Mouse (Mus musculus) spleen, adult 2 months (tissue): ENCODE measurements around the gene Rprd2. TPM values are rescaled to one million over a fixed set of nuclear protein-coding genes. Genes with fewer than 3 reads are reported as not detected.

ENCODE experiments used
- DNase-seq, 2 experiments: peaks; one replicate each; pipeline versions ENCODE4 v3.0.0 to v3.0.0-alpha.2; 2012 to 2021; ENCODE audit warnings: low spot score in 2 of 2, low read depth in 1 of 2
- H3K27ac ChIP-seq: fragments of 200-500 bp; 2 replicates; pipeline ENCODE4 v1.5.1; 2012; ENCODE audit warnings: low read length, inconsistent platforms; ENCODE audit not compliant: insufficient read depth
- H3K27me3 ChIP-seq: fragments of 200-500 bp; 2 replicates; pipeline ENCODE4 v1.6.1; 2012; ENCODE audit warnings: mild to moderate bottlenecking, moderate library complexity, low read length, inconsistent platforms; ENCODE audit not compliant: control insufficient read depth, insufficient read depth
- H3K36me3 ChIP-seq: fragments of 200-500 bp; 2 replicates; pipeline ENCODE4 v1.6.1; 2012; ENCODE audit warnings: mild to moderate bottlenecking, low read length, inconsistent platforms; ENCODE audit not compliant: control insufficient read depth, insufficient read depth
- H3K4me1 ChIP-seq: fragments of 200-500 bp; 2 replicates; pipeline ENCODE4 v1.6.1; 2011; ENCODE audit warnings: inconsistent platforms; ENCODE audit not compliant: control insufficient read depth, insufficient read depth, insufficient read length
- H3K4me3 ChIP-seq: fragments of 200-500 bp; 2 replicates; pipeline ENCODE4 v1.5.1; 2011; ENCODE audit warnings: mild to moderate bottlenecking, inconsistent platforms; ENCODE audit not compliant: insufficient read depth, insufficient read length; ENCODE audit errors: extremely low read depth
- CTCF ChIP-seq: fragments of 200-500 bp; IDR thresholded peaks from 2 replicates; pipeline ENCODE4 v1.5.1; 2011; ENCODE audit warnings: mild to moderate bottlenecking, inconsistent platforms; ENCODE audit not compliant: insufficient read depth, insufficient read length, insufficient replicate concordance; ENCODE audit errors: extremely low read depth
- POLR2A ChIP-seq: fragments of 200-500 bp; IDR thresholded peaks from 2 replicates; pipeline ENCODE4 v1.6.1; 2011; ENCODE audit warnings: low read depth, low read length, inconsistent platforms
- WGBS: fragments of 180-500 bp; shearing (Covaris S2); methylation state at CpG from one replicate; pipeline ENCODE4 v1.1.7; 2018; 5-methylcytosine and 5-hydroxymethylcytosine counted together
- polyA plus RNA-seq: library from polyadenylated mRNA; depleted of rRNA; stranded (reverse); fragments of >200 nt; gene quantifications from 2 replicates; pipeline ENCODE4 v1.2.3, GENCODE M21; 2012

Rprd2 gene
- polyA plus RNA-seq, 1 experiment, result 11.3 TPM

- no peak for DNase-seq
- Histone ChIP-seq H3K27me3 (no peaks in the 10 kb centered on the region), H3K36me3 (peaks cover under 1% of the 10 kb centered on the region; the same call in 1 of the 2 replicates), H3K4me1 (peaks cover 2% of the 10 kb centered on the region; the same call in 1 of the 2 replicates), H3K27ac (no peak overlapping the region), H3K4me3 (no peak overlapping the region)
- TF ChIP-seq CTCF (no peak), POLR2A (no peak)
- 55% methylated on average over 1 of the region's 1 CpGs for WGBS
Observed at GRCm38 (mm10) chr3:95794299-95794698, 24.4 kb downstream of the Rprd2 start.

GRCm38 (mm10) chr3:95793662-95794061, 25.0 kb downstream of the Rprd2 start:
- H3K36me3 ChIP-seq, result peaks cover 2% of the 10 kb centered on the region; the same call in 1 of the 2 replicates
- no peak overlapping the region for H3K4me3 ChIP-seq
- H3K27ac ChIP-seq, result no peak overlapping the region
- H3K27me3 ChIP-seq, result no peaks in the 10 kb centered on the region
- H3K4me1 ChIP-seq, result peaks cover 2% of the 10 kb centered on the region; the same call in 1 of the 2 replicates
- WGBS, result 92% methylated on average over 2 of the region's 2 CpGs
- TF ChIP-seq POLR2A, result no peak
- DNase-seq, result no peak

DNA sequence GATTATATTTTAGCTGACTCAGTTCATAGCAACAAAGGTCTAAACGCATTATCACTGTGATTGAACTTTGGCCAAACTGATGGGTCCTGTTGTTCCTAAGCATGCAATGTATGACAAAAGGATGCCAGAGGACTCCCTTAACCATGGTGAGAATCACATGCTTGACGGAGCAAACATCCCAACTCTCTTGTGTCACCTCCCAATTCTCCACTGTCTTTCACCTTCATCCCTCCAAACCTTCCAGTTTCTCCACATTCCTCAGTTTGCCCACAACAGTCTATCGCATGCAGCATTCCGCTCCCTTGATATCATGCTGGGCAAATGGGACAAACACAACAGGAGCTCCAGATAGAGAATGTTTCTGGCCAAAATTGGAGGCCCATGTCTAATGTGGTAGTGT, 33.2 kb downstream of the Rprd2 start:
- DNase-seq, result no peak
- no peak for TF ChIP-seq CTCF
- TF ChIP-seq POLR2A, result no peak
- Histone ChIP-seq H3K4me3 (no peak overlapping the region), H3K4me1 (no peaks in the 10 kb centered on the region), H3K27ac (no peak overlapping the region), H3K27me3 (no peaks in the 10 kb centered on the region), H3K36me3 (peaks cover 37% of the 10 kb centered on the region)
- WGBS, result 96% methylated on average over 4 of the region's 4 CpGs

DNA sequence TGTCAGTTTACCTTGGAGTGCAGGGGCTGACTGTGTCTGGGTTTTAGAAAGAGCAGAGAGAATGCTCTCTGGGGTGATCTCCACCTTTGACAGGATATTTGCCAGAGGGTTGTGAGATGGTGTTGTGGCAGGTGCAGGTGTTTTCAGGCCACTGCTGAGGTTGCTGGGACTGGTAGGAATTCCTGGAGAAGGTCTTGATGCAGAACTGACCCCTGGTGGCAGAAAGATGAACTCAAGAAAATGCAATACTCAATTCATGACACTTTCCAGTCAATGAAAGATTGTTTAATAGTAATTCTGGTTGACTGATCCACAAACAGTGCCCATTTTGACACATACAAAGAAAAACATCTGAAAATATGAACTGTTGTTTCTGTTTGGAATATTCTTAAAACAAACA, 46.7 kb downstream of the Rprd2 start:
- peaks cover 34% of the 10 kb centered on the region for H3K36me3 ChIP-seq
- peak in 1 of 2 experiments; percentile 23 for DNase-seq

DNA sequence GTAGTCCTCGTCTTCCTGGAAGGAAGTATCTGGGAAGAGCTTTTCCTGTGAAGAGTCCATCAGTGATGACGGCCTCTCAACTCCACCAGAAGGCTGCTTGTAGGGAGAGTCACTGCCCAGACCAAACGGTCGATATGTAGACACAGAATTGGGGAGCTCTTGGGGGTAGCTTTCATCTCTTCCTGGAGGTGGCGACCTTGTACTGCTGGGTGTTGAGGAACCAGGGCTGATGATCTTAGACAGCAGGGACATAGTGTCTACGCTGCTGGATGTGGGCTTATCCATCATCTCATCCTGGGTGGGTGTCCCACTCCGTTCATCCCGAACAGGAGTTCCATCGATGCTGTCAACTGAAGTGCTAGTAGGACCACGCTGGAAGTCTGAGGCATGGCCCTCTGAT, 53.1 kb downstream of the Rprd2 start:
- H3K36me3 ChIP-seq, result peaks cover 38% of the 10 kb centered on the region
- no peak overlapping the region for H3K27ac ChIP-seq
- WGBS, result 91% methylated on average over 10 of the region's 10 CpGs

More for the DNA sequence above, 46.7 kb downstream of the Rprd2 start:
- Histone ChIP-seq H3K27ac (no peak overlapping the region), H3K27me3 (no peaks in the 10 kb centered on the region), H3K4me1 (no peaks in the 10 kb centered on the region), H3K4me3 (no peak overlapping the region)
- TF ChIP-seq CTCF, result no peak
- no peak for TF ChIP-seq POLR2A

GRCm38 (mm10) chr3:95763811-95764210, 54.9 kb downstream of the Rprd2 start:
- Histone ChIP-seq H3K36me3 (peaks cover 32% of the 10 kb centered on the region), H3K27ac (no peak overlapping the region), H3K4me1 (0 out of 2 replicates have a peak, but pooled peaks cover 2% of the 10 kb centered on the region), H3K4me3 (no peak overlapping the region), H3K27me3 (no peaks in the 10 kb centered on the region)
- no peak for TF ChIP-seq POLR2A
- no peak for TF ChIP-seq CTCF
- 91% methylated on average over 10 of the region's 10 CpGs for WGBS
- DNase-seq, result no peak

More for the DNA sequence above, 53.1 kb downstream of the Rprd2 start:
- H3K4me1 ChIP-seq, result no peaks in the 10 kb centered on the region
- no peak for DNase-seq
- TF ChIP-seq POLR2A (no peak), CTCF (no peak)
- no peak overlapping the region for H3K4me3 ChIP-seq
- no peaks in the 10 kb centered on the region for H3K27me3 ChIP-seq

GRCm38 (mm10) chr3:95762961-95763360, 55.7 kb downstream of the Rprd2 start:
- no peak for DNase-seq
- peaks cover 27% of the 10 kb centered on the region for H3K36me3 ChIP-seq
- H3K4me3 ChIP-seq, result no peak overlapping the region
- 87% methylated on average over 6 of the region's 6 CpGs for WGBS
- no peak overlapping the region for H3K27ac ChIP-seq
- H3K27me3 ChIP-seq, result no peaks in the 10 kb centered on the region
- TF ChIP-seq CTCF (no peak), POLR2A (no peak)
- peaks cover 5% of the 10 kb centered on the region for H3K4me1 ChIP-seq
